Mouse (Mus musculus) layer of hippocampus, postnatal 36 days (tissue): Measurements from ENCODE around the gene Panx2. TPM values are rescaled to one million over a fixed set of nuclear protein-coding genes. Genes with fewer than 3 reads are reported as not detected.

ENCODE experiments used
- total RNA-seq, 2 experiments: library from RNA; stranded (reverse); gene quantifications; 2 replicates each; pipeline ENCODE4 v1.2.3; 2021

Gene Panx2
- total RNA-seq, 2 experiments from 2014 or later: 156 to 159 TPM

Other genes with a start within 250 kb of the Panx2 start
- 10 to 100 TPM; 13.0 to 16.3 TPM for gene Alg12, start 240.4 kb upstream of the Panx2 start, total RNA-seq
- gene Creld2, start 240.1 kb upstream of the Panx2 start, total RNA-seq: 10 to 100 TPM; 29.3 to 41.6 TPM
- gene Pim3, start 197.5 kb upstream of the Panx2 start, total RNA-seq: 10 to 100 TPM; 36.7 to 37.1 TPM
- 1 to 10 TPM; 2.5 to 2.9 TPM for gene Ttll8, start 105.3 kb upstream of the Panx2 start, total RNA-seq
- 100 to 1,000 TPM; 117 to 124 TPM for gene Mlc1, start 80.7 kb upstream of the Panx2 start, total RNA-seq
- not detected for gene Mov10l1, start 76.8 kb upstream of the Panx2 start, total RNA-seq
- 10 to 100 TPM; 23.0 to 26.9 TPM for gene Trabd, start 15.4 kb downstream of the Panx2 start, total RNA-seq
- gene Selenoo, start 29.4 kb downstream of the Panx2 start, total RNA-seq: 10 to 100 TPM; 20.3 to 21.7 TPM
- 10 to 100 TPM; 28.4 to 35.3 TPM for gene Tubgcp6, start 63.4 kb downstream of the Panx2 start, total RNA-seq
- 10 to 100 TPM; 14.3 to 14.7 TPM for gene Hdac10, start 69.0 kb downstream of the Panx2 start, total RNA-seq
- 1 to 10 TPM; 3.1 to 4.7 TPM for gene Mapk12, start 81.0 kb downstream of the Panx2 start, total RNA-seq
- 10 to 100 TPM; 21.9 to 22.8 TPM for gene Mapk11, start 89.9 kb downstream of the Panx2 start, total RNA-seq
- 10 to 100 TPM; 51.0 to 58.7 TPM for gene Plxnb2, start 121.1 kb downstream of the Panx2 start, total RNA-seq
- 10 to 100 TPM; 33.5 to 38.7 TPM for gene Dennd6b, start 136.8 kb downstream of the Panx2 start, total RNA-seq
- 100 to 1,000 TPM; 158 to 162 TPM for gene Ppp6r2, start 151.8 kb downstream of the Panx2 start, total RNA-seq